Mouse (Mus musculus) small intestine, adult 2 months (tissue): ENCODE measurements around the gene Lcn11.

Experiments
- CTCF ChIP-seq: fragments of 200-500 bp; IDR thresholded peaks from 2 replicates; pipeline ENCODE4 v1.5.1; 2012; ENCODE audit warnings: low read depth, mild to moderate bottlenecking, control low read depth, inconsistent platforms, low read length, moderate library complexity, mixed read lengths; ENCODE audit not compliant: insufficient replicate concordance, insufficient read length; ENCODE audit errors: extremely low read depth
- POLR2A ChIP-seq: fragments of 200-500 bp; IDR thresholded peaks from 2 replicates; pipeline ENCODE4 v1.6.1; 2012; ENCODE audit warnings: low read depth, mild to moderate bottlenecking, control low read depth, inconsistent platforms, low read length, moderate library complexity

GRCm38 (mm10) chr2:25789092-25789491 lies 12.3 kb downstream of the Lcn11 start:
- TF ChIP-seq CTCF, result no peak
- no peak for TF ChIP-seq POLR2A
